Comparison of ENCODE assay signal across 8 mouse cellular contexts in genomic region chr2:167014702-167015381, GRCm38 (mm10). TPM values are rescaled to one million over a fixed set of nuclear protein-coding genes. Genes with fewer than 3 reads are reported as not detected.
DNase-seq lines count a peak whose midpoint lies in the region; ATAC-seq and TF ChIP-seq lines count a peak whose summit lies in the region.

Gene Ddx27 (plus strand): TSS chr2:167015193.

- peak; percentile 50; the same call in 1 of the 2 replicates for TF ChIP-seq POLR2A in brain, embryonic 14.5 days (IDR thresholded peaks at IDR 0.05; ENCODE audit: borderline replicate concordance, extremely low read depth, insufficient read depth, insufficient read length, poor library complexity, severe bottlenecking)
- 0 out of 2 replicates have a peak, but pooled peaks have one; percentile 19 for TF ChIP-seq POLR2A in liver, adult 2 months (IDR thresholded peaks at IDR 0.05; ENCODE audit: extremely low read depth, insufficient read depth, low read length)
- TF ChIP-seq POLR2A in myocyte (IDR thresholded peaks at IDR 0.05; ENCODE audit: insufficient read length, low read depth): peak; percentile 95

- peaks cover 37% of the 10 kb centered on the region for H3K79me3 ChIP-seq in C2C12 (ENCODE audit: low read depth)

- TF ChIP-seq CTCF in C2C12 (IDR thresholded peaks at IDR 0.05; ENCODE audit: control insufficient read depth, insufficient read depth, insufficient read length): no peak
- no peak for TF ChIP-seq CTCF in brain, embryonic 14.5 days (IDR thresholded peaks at IDR 0.05; ENCODE audit: borderline replicate concordance, extremely low read depth, insufficient read depth, insufficient read length)
- TF ChIP-seq CTCF in liver, adult 2 months (IDR thresholded peaks at IDR 0.05; ENCODE audit: low read depth, low read length): no peak

- H3K4me1 ChIP-seq in erythroblast, embryonic 14.5 days (ENCODE audit: control insufficient read depth): peaks cover 37% of the 10 kb centered on the region
- peaks cover 10% of the 10 kb centered on the region; the same call in 1 of the 2 replicates for H3K4me1 ChIP-seq in heart, embryonic 11.5 days (ENCODE audit: control insufficient read depth, insufficient read depth, low read length)
- peaks cover 17% of the 10 kb centered on the region for H3K4me1 ChIP-seq in kidney, embryonic 16.5 days (ENCODE audit: insufficient read depth, low read length)
- peaks cover 2% of the 10 kb centered on the region; the same call in 1 of the 2 replicates for H3K4me1 ChIP-seq in liver, adult 2 months (ENCODE audit: control insufficient read depth, insufficient read depth, low read length)

- H3K36me3 ChIP-seq in C2C12 (ENCODE audit: control insufficient read depth, insufficient read depth): peaks cover 34% of the 10 kb centered on the region
- peaks cover 34% of the 10 kb centered on the region for H3K36me3 ChIP-seq in erythroblast, embryonic 14.5 days (ENCODE audit: control insufficient read depth)
- peaks cover 11% of the 10 kb centered on the region for H3K36me3 ChIP-seq in heart, embryonic 11.5 days (ENCODE audit: control insufficient read depth, insufficient read depth, low read length)
- peaks cover 14% of the 10 kb centered on the region for H3K36me3 ChIP-seq in kidney, embryonic 16.5 days (ENCODE audit: insufficient read depth, low read length)
- peaks cover 2% of the 10 kb centered on the region; the same call in 1 of the 2 replicates for H3K36me3 ChIP-seq in liver, adult 2 months (ENCODE audit: control insufficient read depth, insufficient read depth, low read length)
- peaks cover 10% of the 10 kb centered on the region for H3K36me3 ChIP-seq in myocyte (ENCODE audit: control insufficient read depth, insufficient read depth)
- peaks cover 6% of the 10 kb centered on the region; the same call in 1 of the 2 replicates for H3K36me3 ChIP-seq in splenic B cell, adult 2 months (ENCODE audit: control insufficient read depth, insufficient read depth, low read length, poor library complexity, severe bottlenecking)

- H3K79me2 ChIP-seq in C2C12 (ENCODE audit: control insufficient read depth, insufficient read depth) (peaks cover 46% of the 10 kb centered on the region), myocyte (ENCODE audit: control insufficient read depth, insufficient read depth) (peaks cover 24% of the 10 kb centered on the region)
- peaks cover 10% of the 10 kb centered on the region; the same call in 1 of the 2 replicates for H3K79me2 ChIP-seq in liver, adult 2 months (ENCODE audit: control insufficient read depth, insufficient read depth, low read length)

- no peaks in the 10 kb centered on the region for H3K9me3 ChIP-seq in erythroblast, embryonic 14.5 days (ENCODE audit: control insufficient read depth, low read length)
- H3K9me3 ChIP-seq in heart, embryonic 11.5 days (replicated peaks; ENCODE audit: control insufficient read depth, low read length): no peaks in the 10 kb centered on the region
- no peaks in the 10 kb centered on the region for H3K9me3 ChIP-seq in kidney, embryonic 16.5 days (ENCODE audit: low read length)

- peak; percentile 53; the same call in 1 of the 2 replicates for ATAC-seq in heart, embryonic 11.5 days (replicated peaks; ENCODE audit: insufficient number of reproducible peaks, low FRiP score, low TSS enrichment)
- peak; percentile 93 for ATAC-seq in kidney, embryonic 16.5 days (ENCODE audit: low FRiP score, low TSS enrichment)

- peak within 1 kb of the TSS; percentile 96 for H3K4me3 ChIP-seq in C2C12 (ENCODE audit: insufficient read depth, poor library complexity, severe bottlenecking)
- H3K4me3 ChIP-seq in erythroblast, embryonic 14.5 days (replicated peaks): peak within 1 kb of the TSS; percentile 74
- H3K4me3 ChIP-seq in heart, embryonic 11.5 days (ENCODE audit: low read depth, low read length): peak within 1 kb of the TSS; percentile 91
- peak within 1 kb of the TSS; percentile 82 for H3K4me3 ChIP-seq in kidney, embryonic 16.5 days (ENCODE audit: low read length)
- H3K4me3 ChIP-seq in liver, adult 2 months (ENCODE audit: insufficient read depth, low read depth, low read length): peak within 1 kb of the TSS; percentile 82
- H3K4me3 ChIP-seq in myocyte: peak within 1 kb of the TSS; percentile 68

- H3K4me2 ChIP-seq in heart, embryonic 11.5 days: peak within 1 kb of the TSS; percentile 95
- H3K4me2 ChIP-seq in kidney, embryonic 16.5 days (replicated peaks; ENCODE audit: low read depth, low read length): peak within 1 kb of the TSS; percentile 93
- peak within 1 kb of the TSS; percentile 94 for H3K4me2 ChIP-seq in myocyte (ENCODE audit: low read depth)

- peak within 1 kb of the TSS; percentile 55 for H3K27ac ChIP-seq in heart, embryonic 11.5 days (ENCODE audit: low read depth, low read length)
- peak within 1 kb of the TSS; percentile 88 for H3K27ac ChIP-seq in kidney, embryonic 16.5 days (ENCODE audit: low read length)
- H3K27ac ChIP-seq in liver, adult 2 months (replicated peaks; ENCODE audit: insufficient read depth, low read depth, low read length): peak within 1 kb of the TSS; percentile 68

- peak within 1 kb of the TSS; percentile 92 for H3ac ChIP-seq in C2C12 (ENCODE audit: control insufficient read depth, insufficient read length, low read depth)
- peak within 1 kb of the TSS; percentile 41 for H3ac ChIP-seq in myocyte (ENCODE audit: control insufficient read depth, insufficient read length)

- 2% methylated on average over 37 of the region's 37 CpGs for WGBS in heart, embryonic 11.5 days (ENCODE audit: insufficient replicate concordance)
- WGBS in kidney, embryonic 16.5 days: 2% methylated on average over 37 of the region's 37 CpGs
- WGBS in liver, adult 2 months: 2% methylated on average over 37 of the region's 37 CpGs

- peak; percentile 97 for DNase-seq in brain, embryonic 14.5 days (ENCODE audit: low read depth)
- DNase-seq in liver, adult 2 months (ENCODE audit: extremely low read depth, low read depth, low spot score): peak; percentile 78
- DNase-seq in splenic B cell, adult 2 months (ENCODE audit: low read depth, low spot score): peak; percentile 94

- H3K27me3 ChIP-seq in C2C12 (ENCODE audit: control insufficient read depth, insufficient read depth, insufficient read length): no peaks in the 10 kb centered on the region
- no peaks in the 10 kb centered on the region for H3K27me3 ChIP-seq in erythroblast, embryonic 14.5 days (ENCODE audit: control insufficient read depth)
- no peaks in the 10 kb centered on the region for H3K27me3 ChIP-seq in heart, embryonic 11.5 days (ENCODE audit: control insufficient read depth, insufficient read depth, low read length)
- no peaks in the 10 kb centered on the region for H3K27me3 ChIP-seq in kidney, embryonic 16.5 days (ENCODE audit: insufficient read depth, low read length)
- H3K27me3 ChIP-seq in liver, adult 2 months (ENCODE audit: control insufficient read depth, insufficient read depth, low read length): no peaks in the 10 kb centered on the region
- no peaks in the 10 kb centered on the region for H3K27me3 ChIP-seq in myocyte (ENCODE audit: control insufficient read depth, insufficient read depth, insufficient read length)
- H3K27me3 ChIP-seq in splenic B cell, adult 2 months (ENCODE audit: control insufficient read depth, insufficient read depth, low read length, poor library complexity, severe bottlenecking): no peaks in the 10 kb centered on the region; the same call in 1 of the 2 replicates

- peak within 1 kb of the TSS; percentile 88 for H3K9ac ChIP-seq in heart, embryonic 11.5 days (ENCODE audit: low read depth, low read length)
- peak within 1 kb of the TSS; percentile 89 for H3K9ac ChIP-seq in kidney, embryonic 16.5 days (replicated peaks; ENCODE audit: low read length)
- peak within 1 kb of the TSS; percentile 80 for H3K9ac ChIP-seq in liver, adult 2 months (ENCODE audit: low read depth, low read length)

TF ChIP-seq in C2C12, 6 proteins besides CTCF, POLR2A, EP300 and RAD21:
- TF ChIP-seq MAX (IDR thresholded peaks at IDR 0.05) (no peak), FOSL1 (IDR thresholded peaks at IDR 0.05; ENCODE audit: insufficient read depth, low read length, poor library complexity, severe bottlenecking) (no peak), MYOG (IDR thresholded peaks at IDR 0.05; ENCODE audit: control insufficient read depth, extremely low read depth, insufficient read length) (no peak), CEBPB (IDR thresholded peaks at IDR 0.05; ENCODE audit: low read depth) (no peak), USF1 (IDR thresholded peaks at IDR 0.05; ENCODE audit: low read depth) (peak; percentile 12), MYOD1 (IDR thresholded peaks at IDR 0.05; ENCODE audit: control insufficient read depth, insufficient read length, low read depth) (no peak)

TF ChIP-seq in myocyte, 11 proteins besides CTCF, POLR2A, EP300 and RAD21:
- TF ChIP-seq MYOG (IDR thresholded peaks at IDR 0.05; ENCODE audit: control insufficient read depth in 1 of 3, insufficient read depth in 1 of 3, insufficient read length in 2 of 3, low read depth in 2 of 3): peak in 1 of 3 experiments; percentile 32
- peak; percentile 95 for TF ChIP-seq POLR2AphosphoS2 (IDR thresholded peaks at IDR 0.05; ENCODE audit: insufficient read length, low read depth)
- TF ChIP-seq MYOD1 (IDR thresholded peaks at IDR 0.05; ENCODE audit: control insufficient read depth in 1 of 3, insufficient read length in 2 of 3, low read depth in 2 of 3): peak in 1 of 3 experiments; percentile 49
- TF ChIP-seq E2F4 (IDR thresholded peaks at IDR 0.05; ENCODE audit: insufficient read depth): peak; percentile 68
- no peak for TF ChIP-seq TCF3 (IDR thresholded peaks at IDR 0.05; ENCODE audit: insufficient read length, low read depth)
- TF ChIP-seq MAX (IDR thresholded peaks at IDR 0.05; ENCODE audit: low read depth): peak; percentile 14
- TF ChIP-seq TCF12 (IDR thresholded peaks at IDR 0.05; ENCODE audit: insufficient read depth, poor library complexity, severe bottlenecking): no peak
- peak; percentile 83 for TF ChIP-seq SRF (IDR thresholded peaks at IDR 0.05; ENCODE audit: control insufficient read depth, insufficient read length, low read depth)

RNA-seq across cellular contexts. Expression of gene Ddx27, which starts in this region (rescaled TPM):
- polyA plus RNA-seq in C2C12 (2012; fragmentation: generic; extraction: Trizol) (76.4 TPM), myocyte (2012; fragmentation: generic; extraction: Trizol) (46.9 TPM)
- 35.4 and 38.3 TPM in 2 replicates for polyA plus RNA-seq in brain, embryonic 14.5 days (2012; rRNA removed)
- polyA plus RNA-seq in erythroblast, embryonic 14.5 days (2012): 7.1 and 7.5 TPM in 2 replicates
- polyA plus RNA-seq in heart, embryonic 11.5 days (2014; fragmentation: Nextera tagmentation; extraction: Ambion mirVana): 29.3 and 30.6 TPM in 2 replicates
- 57.6 and 59.2 TPM in 2 replicates for polyA plus RNA-seq in kidney, embryonic 16.5 days (2015; fragmentation: Nextera tagmentation; extraction: Ambion mirVana)
- total RNA-seq in liver, adult 2 months (2014; rRNA removed): 11.1 and 11.2 TPM in 2 replicates
- 8.7 and 13.4 TPM in 2 replicates for polyA plus RNA-seq in liver, adult 2 months (2012; rRNA removed)

Comparison
In these comparisons a context has a peak if more than half of its experiments do, and no peak if none do; other contexts are left out.
1. Peak in every context shown above with its lines: DNase-seq, ATAC-seq, H3K4me3 ChIP-seq and H3K27ac ChIP-seq.
2. POLR2A ChIP-seq: peak in every context shown above with its lines; median percentile 95 in myocyte; 50 in brain, embryonic 14.5 days; 19 in liver, adult 2 months.